Mouse (Mus musculus): ENCODE results near the gene Chrne.
"Not testable (repeated sequence)": the region's sequence is repeated elsewhere in the genome, so short reads cannot be mapped to it uniquely, and the experiment has no call there.

GRCm38 (mm10) chr11:70570614-70571013, 48.4 kb downstream of the Chrne start:
- TF ChIP-seq CTCF (IDR thresholded peaks at IDR 0.05; ENCODE audit: borderline replicate concordance, extremely low read depth, insufficient read depth, insufficient read length); POLR2A (IDR thresholded peaks at IDR 0.05; ENCODE audit: borderline replicate concordance, extremely low read depth, insufficient read depth, insufficient read length, poor library complexity, severe bottlenecking): not testable (repeated sequence)
